Mouse (Mus musculus) hindbrain, embryonic 14.5 days (tissue): ENCODE measurements at regions not wholly inside any gene's neighbourhood (a gene's known extent, or its start where the extent isn't known, plus 50 kb on each side); places are given as distances from the start of the nearest gene placed in this dataset.

Experiments used
- ATAC-seq: fragments of 200-750 bp; cut with Nextera tagmentation; 2 replicates; pipeline ENCODE4 v1.8.0; 2017; ENCODE audit warnings: moderate number of reproducible peaks, mild to moderate bottlenecking, moderate TSS enrichment, moderate library complexity; ENCODE audit not compliant: low FRiP score
- DNase-seq: peaks from one replicate; pipeline ENCODE4 v3.0.0-alpha.2; 2015; ENCODE audit warnings: low spot score
- H3K27ac ChIP-seq: fragments of 300-500 bp; sonication (generic); 2 replicates; pipeline ENCODE4 v1.5.1; 2014; ENCODE audit warnings: mild to moderate bottlenecking, moderate library complexity
- H3K27me3 ChIP-seq: fragments of 300-500 bp; sonication (generic); 2 replicates; pipeline ENCODE4 v1.6.1; 2014; ENCODE audit warnings: mild to moderate bottlenecking, low read length, mixed read lengths; ENCODE audit not compliant: control insufficient read depth, insufficient read depth
- H3K36me3 ChIP-seq: fragments of 300-500 bp; sonication (generic); replicated peaks from 2 replicates; pipeline ENCODE4 v1.6.1; 2014; ENCODE audit not compliant: control insufficient read depth, insufficient read depth
- H3K4me1 ChIP-seq: fragments of 300-500 bp; sonication (generic); replicated peaks from 2 replicates; pipeline ENCODE4 v1.6.1; 2014; ENCODE audit warnings: antibody characterized with exemption, low read length, mixed read lengths; ENCODE audit not compliant: control insufficient read depth, insufficient read depth
- H3K4me2 ChIP-seq: fragments of 300-500 bp; sonication (generic); replicated peaks from 2 replicates; pipeline ENCODE4 v1.6.1; 2014; ENCODE audit warnings: mild to moderate bottlenecking, moderate library complexity
- H3K4me3 ChIP-seq: fragments of 300-500 bp; sonication (generic); replicated peaks from 2 replicates; pipeline ENCODE4 v1.5.1; 2014; ENCODE audit warnings: mild to moderate bottlenecking, low read length
- H3K9ac ChIP-seq: fragments of 300-500 bp; sonication (generic); 2 replicates; pipeline ENCODE4 v1.6.1; 2014
- H3K9me3 ChIP-seq: fragments of 300-500 bp; sonication (generic); 2 replicates; pipeline ENCODE4 v1.6.1; 2016; ENCODE audit warnings: low read length; ENCODE audit not compliant: control insufficient read depth
- WGBS: fragments of 180-500 bp; shearing (Covaris S2); extraction: QIAGEN DNeasy Blood & Tissue Kit; methylation state at CpG from one replicate; pipeline ENCODE4 v1.1.7; 2014; 5-methylcytosine and 5-hydroxymethylcytosine counted together

DNA sequence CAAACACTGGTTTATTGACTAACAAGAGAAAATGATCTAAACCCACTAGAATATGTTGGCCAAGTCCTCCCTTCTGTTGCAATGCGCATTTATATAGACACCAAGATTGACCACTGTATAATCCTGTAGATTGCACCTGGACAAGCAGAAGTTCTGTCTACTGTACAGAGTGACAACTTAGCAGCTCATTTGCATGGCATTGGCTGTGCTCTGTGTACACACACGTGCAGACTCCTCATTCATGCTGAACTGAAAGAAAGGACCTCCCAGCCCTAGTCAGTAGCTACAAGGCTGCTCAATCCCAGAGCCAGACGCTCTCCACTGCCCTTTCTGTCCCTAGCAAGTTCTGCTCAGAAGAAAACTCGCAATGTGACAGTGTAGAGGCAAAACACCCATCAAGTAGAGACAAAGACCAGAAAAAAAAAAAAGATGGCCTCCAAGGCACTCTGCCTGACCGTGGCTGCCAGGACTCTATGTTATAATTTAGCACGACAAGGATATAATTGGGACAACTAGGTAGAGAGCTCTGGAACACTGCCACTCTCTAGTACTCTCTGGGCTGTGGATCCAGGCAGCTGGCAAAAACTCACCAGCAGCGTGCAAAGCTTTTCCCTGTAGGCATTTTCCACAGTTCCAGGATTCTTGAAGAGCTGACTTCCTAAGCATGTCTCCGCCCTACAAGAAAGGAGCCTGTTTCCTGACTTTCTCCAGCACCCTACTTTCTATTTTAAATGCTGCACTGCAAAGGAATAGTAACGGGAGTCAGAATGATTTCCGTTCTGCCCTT lies 108.2 kb downstream of the Akap11 start:
- no peaks in the 10 kb centered on the region for H3K4me1 ChIP-seq
- H3K4me3 ChIP-seq: no peak overlapping the region
- no peak overlapping the region for H3K27ac ChIP-seq
- H3K9me3 ChIP-seq: no peaks in the 10 kb centered on the region
- H3K9ac ChIP-seq: no peak overlapping the region
- WGBS: 76% methylated on average over 10 of the region's 10 CpGs
- H3K27me3 ChIP-seq: no peaks in the 10 kb centered on the region
- no peak overlapping the region for H3K4me2 ChIP-seq
- DNase-seq (no peak), ATAC-seq (no peak)
- H3K36me3 ChIP-seq: no peaks in the 10 kb centered on the region

GRCm38 (mm10) chr14:78427062-78427461 lies 109.5 kb downstream of the Akap11 start:
- H3K9me3 ChIP-seq: no peaks in the 10 kb centered on the region
- WGBS: 91% methylated on average over 3 of the region's 3 CpGs

DNA sequence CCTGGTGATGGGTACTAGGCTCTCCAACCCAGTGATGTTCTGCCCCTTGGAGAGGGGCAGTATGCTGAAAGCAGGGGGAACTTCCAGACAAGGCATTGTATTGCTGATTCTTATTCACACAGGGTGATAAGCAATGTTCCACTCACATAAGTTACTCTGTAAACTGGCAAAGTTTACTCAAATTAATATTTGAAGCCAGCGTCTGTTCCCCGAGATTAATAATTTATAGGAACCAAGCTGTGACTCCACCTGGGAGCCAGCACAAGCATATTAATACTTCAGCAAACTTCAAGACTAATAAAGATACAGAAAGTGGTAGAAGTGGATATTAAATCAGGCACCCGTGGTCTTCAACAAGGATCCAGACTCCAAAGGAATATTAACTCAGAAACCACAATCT lies 114.0 kb downstream of the Akap11 start:
- WGBS: 81% methylated on average over 3 of the region's 3 CpGs
- ATAC-seq (no peak), DNase-seq (no peak)
- Histone ChIP-seq H3K4me3 (no peak overlapping the region), H3K27me3 (no peaks in the 10 kb centered on the region), H3K4me1 (no peaks in the 10 kb centered on the region), H3K36me3 (no peaks in the 10 kb centered on the region), H3K27ac (no peak overlapping the region), H3K4me2 (no peak overlapping the region), H3K9ac (no peak overlapping the region), H3K9me3 (no peaks in the 10 kb centered on the region)

More at GRCm38 (mm10) chr14:78427062-78427461, 109.5 kb downstream of the Akap11 start:
- H3K36me3 ChIP-seq: no peaks in the 10 kb centered on the region
- ATAC-seq (no peak), DNase-seq (no peak)
- no peak overlapping the region for H3K4me2 ChIP-seq
- H3K27me3 ChIP-seq: no peaks in the 10 kb centered on the region
- no peak overlapping the region for H3K27ac ChIP-seq
- H3K4me3 ChIP-seq: no peak overlapping the region
- H3K9ac ChIP-seq: no peak overlapping the region
- no peaks in the 10 kb centered on the region for H3K4me1 ChIP-seq

DNA sequence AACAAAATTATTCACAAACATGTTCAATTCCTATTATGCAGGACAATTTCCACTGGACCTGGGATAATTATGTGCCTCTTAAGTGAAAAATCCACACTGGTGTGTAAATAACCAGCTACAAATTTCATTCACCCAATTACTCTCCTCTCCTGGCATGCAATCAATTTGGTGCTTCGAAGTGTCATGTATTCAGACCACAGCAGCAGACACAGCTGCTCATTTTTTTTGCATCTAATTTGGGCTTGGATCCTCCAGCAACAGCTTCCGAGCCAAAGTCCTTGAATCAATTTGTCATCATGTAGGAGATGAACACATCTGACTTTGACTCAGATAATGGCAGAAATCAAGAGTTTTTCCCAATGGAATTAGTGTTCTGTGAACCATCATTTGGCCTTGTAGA lies 113.1 kb upstream of the Tnfsf11 start:
- Histone ChIP-seq H3K27ac (no peak overlapping the region), H3K27me3 (no peaks in the 10 kb centered on the region), H3K4me2 (no peak overlapping the region), H3K4me3 (no peak overlapping the region), H3K9ac (no peak overlapping the region), H3K36me3 (no peaks in the 10 kb centered on the region), H3K4me1 (no peaks in the 10 kb centered on the region), H3K9me3 (no peaks in the 10 kb centered on the region)
- ATAC-seq: no peak
- WGBS: 25% methylated on average over 2 of the region's 2 CpGs
- peak; percentile 33 for DNase-seq

GRCm38 (mm10) chr14:78420176-78420575 lies 112.3 kb upstream of the Tnfsf11 start:
- WGBS: 77% methylated on average over 3 of the region's 3 CpGs
- Histone ChIP-seq H3K9me3 (no peaks in the 10 kb centered on the region), H3K27ac (no peak overlapping the region), H3K9ac (no peak overlapping the region), H3K4me2 (no peak overlapping the region), H3K36me3 (no peaks in the 10 kb centered on the region), H3K4me1 (no peaks in the 10 kb centered on the region), H3K27me3 (no peaks in the 10 kb centered on the region), H3K4me3 (no peak overlapping the region)
- no peak for ATAC-seq
- DNase-seq: no peak

GRCm38 (mm10) chr14:78405568-78405967 lies 97.7 kb upstream of the Tnfsf11 start:
- ATAC-seq (no peak), DNase-seq (no peak)
- Histone ChIP-seq H3K9me3 (no peaks in the 10 kb centered on the region), H3K36me3 (no peaks in the 10 kb centered on the region), H3K4me1 (no peaks in the 10 kb centered on the region), H3K4me3 (no peak overlapping the region), H3K9ac (no peak overlapping the region), H3K4me2 (no peak overlapping the region), H3K27ac (no peak overlapping the region), H3K27me3 (no peaks in the 10 kb centered on the region)
- WGBS: 72% methylated on average over 3 of the region's 3 CpGs

DNA sequence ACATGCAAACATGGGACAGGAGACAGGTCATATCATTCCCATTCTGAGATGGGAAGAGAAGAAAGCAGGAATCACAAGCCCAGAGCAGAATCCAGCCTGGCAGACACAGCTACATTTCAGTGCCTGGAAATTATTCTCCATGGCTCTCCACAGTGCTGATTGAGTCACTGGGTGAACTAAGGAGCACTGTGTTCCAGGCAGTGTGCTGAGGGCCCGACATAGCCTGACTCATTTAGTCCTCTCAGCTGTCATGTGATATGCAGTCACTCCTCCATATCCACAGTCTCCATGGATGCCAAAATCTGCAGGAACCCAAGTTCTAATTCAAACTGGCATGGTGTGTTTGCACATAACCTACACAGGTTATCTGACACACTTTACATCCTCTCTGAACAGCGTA lies 90.1 kb upstream of the Tnfsf11 start:
- no peak for ATAC-seq
- WGBS: 79% methylated on average over 2 of the region's 2 CpGs
- Histone ChIP-seq H3K27me3 (no peaks in the 10 kb centered on the region), H3K4me1 (no peaks in the 10 kb centered on the region), H3K4me2 (no peak overlapping the region), H3K4me3 (no peak overlapping the region), H3K9ac (no peak overlapping the region), H3K27ac (no peak overlapping the region), H3K36me3 (no peaks in the 10 kb centered on the region), H3K9me3 (no peaks in the 10 kb centered on the region)
- no peak for DNase-seq

DNA sequence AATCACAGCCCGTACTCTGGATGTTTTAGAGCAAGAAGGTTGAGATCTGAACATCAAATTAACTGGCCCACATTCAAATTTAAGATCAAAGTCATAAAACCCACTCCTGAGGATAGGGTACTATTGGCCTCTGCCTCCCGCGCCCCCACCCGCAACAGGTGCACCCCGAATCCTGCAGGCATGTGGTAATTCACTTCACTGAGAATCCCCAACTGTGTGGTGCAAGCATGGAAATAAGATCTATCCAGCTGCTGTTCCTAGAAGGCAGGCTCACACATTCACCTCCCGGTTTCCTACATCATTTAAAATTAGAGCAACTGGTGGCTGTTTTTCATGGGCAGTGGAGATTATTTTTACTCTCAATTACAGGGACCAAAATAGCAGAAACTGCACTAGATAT lies 87.8 kb upstream of the Tnfsf11 start:
- no peak overlapping the region for H3K27ac ChIP-seq
- H3K27me3 ChIP-seq: no peaks in the 10 kb centered on the region
- H3K9ac ChIP-seq: no peak overlapping the region
- no peak overlapping the region for H3K4me3 ChIP-seq
- H3K9me3 ChIP-seq: no peaks in the 10 kb centered on the region
- ATAC-seq (no peak), DNase-seq (no peak)
- WGBS: 97% methylated on average over 6 of the region's 6 CpGs
- no peaks in the 10 kb centered on the region for H3K36me3 ChIP-seq
- no peaks in the 10 kb centered on the region for H3K4me1 ChIP-seq
- no peak overlapping the region for H3K4me2 ChIP-seq

DNA sequence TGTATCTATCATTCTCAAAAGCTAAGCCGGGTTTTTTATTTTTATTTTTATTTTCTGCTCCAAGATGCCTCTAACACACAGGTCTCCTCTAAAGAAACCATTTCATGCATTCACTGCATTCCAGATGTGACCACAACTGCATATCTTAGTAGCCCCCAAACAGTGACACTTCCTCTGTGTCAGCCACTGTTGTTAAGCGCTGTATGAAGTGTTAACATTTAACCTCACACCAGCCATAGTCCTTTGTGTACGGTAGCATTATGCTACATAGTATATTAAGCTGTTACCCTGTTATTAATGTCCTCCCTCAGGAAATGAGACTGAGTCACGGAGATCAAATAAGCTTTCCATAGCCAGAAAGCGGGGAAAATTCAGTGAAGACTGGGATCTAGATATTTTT lies 79.2 kb upstream of the Tnfsf11 start:
- DNase-seq: no peak
- Histone ChIP-seq H3K9me3 (no peaks in the 10 kb centered on the region), H3K27ac (no peak overlapping the region), H3K36me3 (no peaks in the 10 kb centered on the region), H3K9ac (no peak overlapping the region), H3K4me3 (no peak overlapping the region), H3K4me2 (no peak overlapping the region), H3K27me3 (no peaks in the 10 kb centered on the region), H3K4me1 (no peaks in the 10 kb centered on the region)
- 89% methylated on average over 5 of the region's 5 CpGs for WGBS
- ATAC-seq: no peak

GRCm38 (mm10) chr14:78384370-78384769 lies 76.5 kb upstream of the Tnfsf11 start:
- no peaks in the 10 kb centered on the region for H3K36me3 ChIP-seq
- H3K4me3 ChIP-seq: no peak overlapping the region
- 89% methylated on average over 1 of the region's 1 CpGs for WGBS
- no peak overlapping the region for H3K4me2 ChIP-seq
- no peak overlapping the region for H3K9ac ChIP-seq
- ATAC-seq: no peak
- DNase-seq: no peak
- no peaks in the 10 kb centered on the region for H3K27me3 ChIP-seq
- H3K4me1 ChIP-seq: no peaks in the 10 kb centered on the region
- no peaks in the 10 kb centered on the region for H3K9me3 ChIP-seq
- H3K27ac ChIP-seq: no peak overlapping the region
